Mouse (Mus musculus) ZHBTc4 (cell line): ENCODE measurements at regions not wholly inside any gene's neighbourhood (a gene's known extent, or its start where the extent isn't known, plus 50 kb on each side); places are given as distances from the start of the nearest gene placed in this dataset.
A peak's percentile ranks its signal among the peaks of the same experiment; 100 is the strongest.
"Not testable (repeated sequence)": the region's sequence is repeated elsewhere in the genome, so short reads cannot be mapped to it uniquely, and the experiment has no call there.

Experiments
- DNase-seq: peaks from one replicate; pipeline ENCODE4 v3.0.0-alpha.2; 2011; ENCODE audit warnings: low read depth, low spot score

DNA sequence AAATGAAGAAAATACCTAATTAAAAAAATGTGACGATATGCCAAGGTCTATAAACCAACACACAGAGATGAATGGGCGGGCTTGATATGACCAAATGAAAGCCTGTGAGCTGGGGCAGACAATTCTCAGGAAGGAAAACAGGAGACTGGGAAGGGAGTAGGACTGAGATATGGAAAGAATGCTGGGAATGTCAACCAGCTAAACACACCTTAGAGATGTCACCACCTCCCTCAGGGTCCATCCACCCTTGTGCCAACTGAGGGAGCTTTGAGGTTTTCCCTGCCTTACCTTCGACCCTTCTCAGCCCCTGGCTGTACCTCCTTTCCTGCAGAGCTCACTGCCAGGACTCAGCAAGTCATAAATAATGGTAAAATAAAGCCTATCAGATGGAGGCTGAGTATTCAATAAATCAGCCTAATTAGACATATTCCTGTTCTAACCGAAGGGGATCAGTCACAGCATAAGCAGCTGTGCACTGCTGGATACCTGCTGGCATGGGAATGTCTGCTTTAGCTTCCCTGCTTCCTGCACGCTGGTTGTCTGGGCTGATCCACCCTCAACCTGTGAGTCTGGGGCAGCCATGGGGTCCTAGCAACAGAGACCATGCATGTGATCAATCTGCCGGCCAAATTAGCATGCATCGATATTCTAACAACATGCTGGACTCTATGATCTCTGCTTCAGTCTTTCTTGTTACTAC, 137.4 kb downstream of the Nuak1 start:
- DNase-seq, result peak; percentile 68

GRCm38 (mm10) chr10:84308746-84309145, 131.7 kb downstream of the Nuak1 start:
- not testable (repeated sequence) for DNase-seq

DNA sequence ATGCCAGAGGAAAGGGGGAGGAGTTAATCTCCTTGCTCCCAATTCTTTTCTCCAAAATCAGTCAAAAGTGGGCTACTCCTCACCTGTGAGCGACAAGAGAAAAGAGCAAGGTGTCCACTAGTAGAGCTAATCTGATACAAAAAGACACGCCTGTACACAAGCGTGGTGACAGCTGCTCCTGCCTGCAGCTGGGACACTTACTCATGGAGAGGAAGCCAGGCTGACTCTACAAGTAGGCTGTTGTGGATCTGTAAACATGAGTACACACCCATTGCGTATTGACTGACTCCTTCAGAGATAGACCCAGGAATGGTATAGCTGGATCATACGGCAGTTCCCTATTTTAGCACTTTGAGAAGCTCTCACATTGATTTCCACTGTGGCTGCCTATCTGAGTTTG, 129.7 kb downstream of the Nuak1 start:
- DNase-seq, result no peak

- DNase-seq, result peak; percentile 83
Observed at GRCm38 (mm10) chr10:84312656-84313055, 127.7 kb downstream of the Nuak1 start.

DNA sequence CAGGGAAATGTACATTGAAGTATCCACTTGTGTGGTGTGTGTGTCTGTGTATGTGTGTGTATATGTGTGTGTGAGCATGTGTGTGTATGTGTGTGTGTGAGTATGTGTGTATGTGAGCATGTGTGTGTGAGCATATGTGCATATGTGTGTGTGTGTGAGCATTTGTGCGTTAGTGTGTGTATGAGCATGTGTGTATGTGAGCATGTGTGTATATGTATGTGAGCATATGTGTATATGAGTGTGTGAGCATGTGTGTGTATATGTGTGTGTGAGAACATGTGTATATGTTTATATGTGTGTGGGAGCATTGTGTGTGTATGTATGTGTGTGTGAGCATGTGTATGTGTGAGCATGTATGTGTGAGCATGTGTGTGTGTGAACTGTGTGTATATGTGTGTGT, 123.5 kb downstream of the Nuak1 start:
- DNase-seq, result no peak

- DNase-seq, result peak; percentile 25
Observed at GRCm38 (mm10) chr10:84317960-84318359, 122.4 kb downstream of the Nuak1 start.
